ENCODE assay signal across 8 mouse cellular contexts in genomic region chr10:120476516-120477336, GRCm38 (mm10). TPM values are rescaled to one million over a fixed set of nuclear protein-coding genes. Genes with fewer than 3 reads are reported as not detected.
A peak's percentile ranks its signal among the peaks of the same experiment; 100 is the strongest.
DNase-seq lines count a peak whose midpoint lies in the region; ATAC-seq and TF ChIP-seq lines count a peak whose summit lies in the region.

No protein-coding gene starts in this region.

- H3K4me3 ChIP-seq in heart, postnatal 0 days (ENCODE audit: low read depth, low read length), result peak overlapping the region; percentile 73
- H3K4me3 ChIP-seq in limb, embryonic 10.5 days, result peak overlapping the region; percentile 100
- H3K4me3 ChIP-seq in midbrain, embryonic 12.5 days, result peak overlapping the region; percentile 72

- H3K36me3 ChIP-seq in heart, postnatal 0 days (replicated peaks; ENCODE audit: control insufficient read depth, insufficient read depth, low read length), result no peaks in the 10 kb centered on the region
- H3K36me3 ChIP-seq in limb, embryonic 10.5 days, result peaks cover 15% of the 10 kb centered on the region
- no peaks in the 10 kb centered on the region for H3K36me3 ChIP-seq in midbrain, embryonic 12.5 days

- no peaks in the 10 kb centered on the region for H3K9me3 ChIP-seq in heart, postnatal 0 days (replicated peaks; ENCODE audit: control insufficient read depth, low read length)
- H3K9me3 ChIP-seq in limb, embryonic 10.5 days (replicated peaks), result no peaks in the 10 kb centered on the region
- H3K9me3 ChIP-seq in midbrain, embryonic 12.5 days, result no peaks in the 10 kb centered on the region

- TF ChIP-seq EP300 in heart, postnatal 0 days (IDR thresholded peaks at IDR 0.05; ENCODE audit: low read depth), result no peak

- DNase-seq in right cerebral cortex, postnatal 4 days, result peak; percentile 33
- no peak for DNase-seq in right cerebral cortex, adult 18-20 months
- peak; percentile 79 for DNase-seq in embryo, embryonic 10 days (ENCODE audit: low spot score)
- peak; percentile 35 for DNase-seq in heart, postnatal 0 days (ENCODE audit: low spot score)
- DNase-seq in limb, embryonic 10.5 days (ENCODE audit: low spot score), result peak; percentile 87
- no peak for DNase-seq in T-cell, adult 2 months (ENCODE audit: low spot score)
- DNase-seq in layer of hippocampus, adult 11-12 months (ENCODE audit: low spot score), result no peak

- H3K4me1 ChIP-seq in heart, postnatal 0 days (ENCODE audit: control insufficient read depth, insufficient read depth), result peaks cover 9% of the 10 kb centered on the region; the same call in 1 of the 2 replicates
- H3K4me1 ChIP-seq in limb, embryonic 10.5 days, result peaks cover 47% of the 10 kb centered on the region
- H3K4me1 ChIP-seq in midbrain, embryonic 12.5 days, result peaks cover 55% of the 10 kb centered on the region

- peak; percentile 17; the same call in 1 of the 2 replicates for TF ChIP-seq CTCF in heart, postnatal 0 days (IDR thresholded peaks at IDR 0.05; ENCODE audit: low read depth)

- no peak overlapping the region for H3K27ac ChIP-seq in heart, postnatal 0 days (ENCODE audit: low read depth)
- peak overlapping the region; percentile 100 for H3K27ac ChIP-seq in limb, embryonic 10.5 days
- H3K27ac ChIP-seq in midbrain, embryonic 12.5 days (replicated peaks), result peak overlapping the region; percentile 75

- H3K4me2 ChIP-seq in heart, postnatal 0 days (ENCODE audit: low read depth, low read length), result peak overlapping the region; percentile 92
- H3K4me2 ChIP-seq in midbrain, embryonic 12.5 days (replicated peaks), result peak overlapping the region; percentile 95

- peak; percentile 66 for ATAC-seq in heart, postnatal 0 days (ENCODE audit: insufficient read depth, low read depth)
- peak; percentile 77 for ATAC-seq in midbrain, embryonic 12.5 days (ENCODE audit: low FRiP score, low read depth)

- H3K27me3 ChIP-seq in heart, postnatal 0 days (ENCODE audit: control insufficient read depth, insufficient read depth, low read length), result 0 out of 2 replicates have a peak, but pooled peaks cover 6% of the 10 kb centered on the region
- no peaks in the 10 kb centered on the region for H3K27me3 ChIP-seq in limb, embryonic 10.5 days (ENCODE audit: low read depth, poor library complexity, severe bottlenecking)
- H3K27me3 ChIP-seq in midbrain, embryonic 12.5 days, result peaks cover 34% of the 10 kb centered on the region

- peak overlapping the region; percentile 23; the same call in 1 of the 2 replicates for H3K9ac ChIP-seq in heart, postnatal 0 days (replicated peaks; ENCODE audit: low read depth, low read length)
- peak overlapping the region; percentile 83 for H3K9ac ChIP-seq in midbrain, embryonic 12.5 days (replicated peaks)

- WGBS in heart, postnatal 0 days, result 1% methylated on average over 51 of the region's 52 CpGs
- under 1% methylated on average over 50 of the region's 52 CpGs for WGBS in limb, embryonic 10.5 days
- WGBS in midbrain, embryonic 12.5 days, result under 1% methylated on average over 51 of the region's 52 CpGs

RNA-seq across cellular contexts. Expression of gene Hmga2, which starts 0.5 kb away (rescaled TPM):
- total RNA-seq in heart, postnatal 0 days (2014; rRNA removed; ENCODE audit: low replicate concordance), result 0.77 and 1.0 TPM in 2 replicates
- 0.53 and 0.63 TPM in 2 replicates for polyA plus RNA-seq in heart, postnatal 0 days (2015; fragmentation: Nextera tagmentation; extraction: Ambion mirVana)
- 129 and 160 TPM in 2 replicates for polyA plus RNA-seq in limb, embryonic 10.5 days (2016; fragmentation: Nextera tagmentation; extraction: Ambion mirVana)
- polyA plus RNA-seq in midbrain, embryonic 12.5 days (2016; fragmentation: Nextera tagmentation; extraction: Ambion mirVana), result 12.4 and 14.4 TPM in 2 replicates

Comparison
In these comparisons a context has a peak if more than half of its experiments do, and no peak if none do; other contexts are left out.
1. DNase-seq: peak in right cerebral cortex, postnatal 4 days (single experiment), embryo, embryonic 10 days (single experiment), heart, postnatal 0 days (single experiment) and limb, embryonic 10.5 days (single experiment); none in right cerebral cortex, adult 18-20 months (single experiment), T-cell, adult 2 months (single experiment) and layer of hippocampus, adult 11-12 months (single experiment).
2. Peak in every context shown above with its lines, with median percentiles within 50 percentile points of each other: H3K4me3 ChIP-seq.